Mouse (Mus musculus): ENCODE measurements around the gene Mttp. TPM values are rescaled to one million over a fixed set of nuclear protein-coding genes. Genes with fewer than 3 reads are reported as not detected.

The Mttp gene
- polyA plus RNA-seq, 1 experiment: 3.2 TPM

DNA sequence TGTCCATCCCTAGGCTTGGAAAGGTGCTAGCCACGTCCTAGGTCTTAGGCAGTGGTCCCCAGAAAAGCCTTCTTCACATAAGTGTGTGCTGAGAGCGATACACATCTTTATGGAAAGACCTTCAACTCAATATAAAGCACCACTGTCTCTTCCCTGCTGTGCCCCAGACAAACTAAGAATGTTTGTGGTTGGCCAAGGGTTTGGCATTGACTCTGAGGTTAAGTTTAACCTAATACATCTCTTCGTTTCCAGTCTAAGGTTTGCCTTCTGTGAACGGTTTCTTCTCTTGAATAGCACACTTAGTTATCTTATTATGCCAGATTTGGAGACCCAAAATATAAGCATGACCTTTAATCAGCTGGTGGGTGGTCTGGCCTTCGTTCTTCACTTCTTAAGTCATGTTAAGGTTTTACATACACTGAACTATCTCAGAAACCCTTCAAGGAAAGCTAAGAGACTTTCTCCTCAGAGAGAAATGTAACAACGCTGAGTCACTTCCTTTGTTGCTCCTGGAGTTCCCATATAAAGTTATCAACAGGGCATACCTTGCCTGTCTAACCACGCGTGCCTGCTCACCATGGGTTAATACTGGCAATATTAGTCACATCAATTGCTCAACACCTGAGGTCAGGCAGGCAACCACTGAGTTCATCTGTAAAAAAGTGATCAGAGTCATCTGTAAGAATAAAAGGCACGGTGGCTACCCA lies 83.4 kb downstream of the Mttp start:
- Histone ChIP-seq H3K4me1 (ENCODE audit: control insufficient read depth, insufficient read depth, insufficient read length, low read length) (peaks cover 3% of the 10 kb centered on the region), H3K4me3 (ENCODE audit: insufficient read depth, low read depth, low read length) (no peak overlapping the region), H3K27ac (replicated peaks; ENCODE audit: low read depth, low read length) (no peak overlapping the region)

GRCm38 (mm10) chr3:138060429-138060828 lies 84.3 kb downstream of the Mttp start:
- peaks cover 3% of the 10 kb centered on the region for H3K4me1 ChIP-seq (ENCODE audit: control insufficient read depth, insufficient read depth, insufficient read length, low read length)
- no peak overlapping the region for H3K4me3 ChIP-seq (ENCODE audit: insufficient read depth, low read depth, low read length)
- no peak overlapping the region for H3K27ac ChIP-seq (replicated peaks; ENCODE audit: low read depth, low read length)

GRCm38 (mm10) chr3:138058226-138058625 lies 86.5 kb downstream of the Mttp start:
- H3K4me1 ChIP-seq (ENCODE audit: control insufficient read depth, insufficient read depth, insufficient read length, low read length): no peaks in the 10 kb centered on the region
- no peak overlapping the region for H3K4me3 ChIP-seq (ENCODE audit: insufficient read depth, low read depth, low read length)
- H3K27ac ChIP-seq (replicated peaks; ENCODE audit: low read depth, low read length): no peak overlapping the region

DNA sequence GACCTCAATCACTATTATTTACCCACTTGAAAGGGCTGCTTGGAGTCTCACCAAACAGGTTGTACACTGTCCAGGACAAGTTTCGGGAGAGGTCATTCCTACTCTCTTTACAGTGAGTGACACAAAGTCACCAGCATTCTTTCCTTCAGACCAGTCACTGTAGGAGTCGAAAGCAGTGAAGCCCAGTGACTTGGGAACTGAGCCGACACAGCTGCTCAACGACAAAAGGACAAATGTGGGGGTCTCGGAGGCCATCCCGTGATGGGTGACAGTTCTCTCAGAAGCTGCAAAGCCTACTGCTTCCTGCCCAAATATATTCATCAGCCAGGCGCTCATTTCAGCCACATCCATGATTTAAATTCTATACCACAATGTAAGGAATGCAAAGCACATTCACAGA lies 87.8 kb downstream of the Mttp start:
- H3K4me3 ChIP-seq (ENCODE audit: insufficient read depth, low read depth, low read length): no peak overlapping the region
- no peak overlapping the region for H3K27ac ChIP-seq (replicated peaks; ENCODE audit: low read depth, low read length)
- no peaks in the 10 kb centered on the region for H3K4me1 ChIP-seq (ENCODE audit: control insufficient read depth, insufficient read depth, insufficient read length, low read length)

- Histone ChIP-seq H3K4me1 (ENCODE audit: control insufficient read depth, insufficient read depth, insufficient read length, low read length) (no peaks in the 10 kb centered on the region), H3K27ac (replicated peaks; ENCODE audit: low read depth, low read length) (no peak overlapping the region), H3K4me3 (ENCODE audit: insufficient read depth, low read depth, low read length) (no peak overlapping the region)
Measured at GRCm38 (mm10) chr3:138053969-138054368, 90.8 kb downstream of the Mttp start.

DNA sequence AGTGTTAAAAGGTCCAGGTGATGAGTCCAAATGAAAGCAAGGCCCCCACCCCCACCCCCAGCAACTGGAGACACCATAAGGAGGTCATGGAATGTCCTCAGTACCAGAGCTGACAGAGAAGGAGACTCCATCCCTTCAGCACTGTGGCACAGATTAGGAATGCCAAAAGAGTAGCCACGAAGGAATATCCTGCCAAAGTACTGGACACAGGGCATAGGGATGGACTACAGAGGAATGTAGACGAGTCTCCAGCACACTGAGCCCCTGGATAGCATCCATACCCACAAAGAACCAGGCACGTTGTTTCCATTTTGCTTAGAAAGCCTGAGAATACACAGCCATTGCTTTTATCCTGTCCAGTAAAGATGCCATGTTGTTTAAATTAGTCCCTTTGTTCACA lies 93.3 kb downstream of the Mttp start:
- Histone ChIP-seq H3K4me1 (ENCODE audit: control insufficient read depth, insufficient read depth, insufficient read length, low read length) (no peaks in the 10 kb centered on the region), H3K4me3 (ENCODE audit: insufficient read depth, low read depth, low read length) (no peak overlapping the region), H3K27ac (replicated peaks; ENCODE audit: low read depth, low read length) (no peak overlapping the region)

DNA sequence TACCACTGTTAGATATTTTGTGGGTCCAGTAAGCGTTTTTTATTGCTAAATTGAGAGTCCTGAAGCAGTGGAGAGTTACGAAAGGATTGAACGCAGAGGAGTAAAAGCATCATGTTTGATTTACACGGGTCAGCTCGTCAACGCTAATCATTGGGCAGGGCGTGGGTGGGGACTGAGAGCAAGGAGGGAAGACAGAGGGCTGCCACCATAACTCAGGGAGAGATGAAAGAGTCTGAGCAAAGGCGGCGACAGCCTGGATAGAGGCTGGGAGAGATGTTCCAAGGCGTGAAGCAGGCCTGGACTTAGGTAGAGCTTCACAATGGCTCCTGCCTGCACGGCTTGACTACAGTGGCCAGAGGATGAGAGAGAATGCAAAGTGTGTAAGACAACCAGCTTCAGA lies 94.0 kb downstream of the Mttp start:
- H3K4me3 ChIP-seq (ENCODE audit: insufficient read depth, low read depth, low read length): no peak overlapping the region
- H3K4me1 ChIP-seq (ENCODE audit: control insufficient read depth, insufficient read depth, insufficient read length, low read length): no peaks in the 10 kb centered on the region
- H3K27ac ChIP-seq (replicated peaks; ENCODE audit: low read depth, low read length): no peak overlapping the region

DNA sequence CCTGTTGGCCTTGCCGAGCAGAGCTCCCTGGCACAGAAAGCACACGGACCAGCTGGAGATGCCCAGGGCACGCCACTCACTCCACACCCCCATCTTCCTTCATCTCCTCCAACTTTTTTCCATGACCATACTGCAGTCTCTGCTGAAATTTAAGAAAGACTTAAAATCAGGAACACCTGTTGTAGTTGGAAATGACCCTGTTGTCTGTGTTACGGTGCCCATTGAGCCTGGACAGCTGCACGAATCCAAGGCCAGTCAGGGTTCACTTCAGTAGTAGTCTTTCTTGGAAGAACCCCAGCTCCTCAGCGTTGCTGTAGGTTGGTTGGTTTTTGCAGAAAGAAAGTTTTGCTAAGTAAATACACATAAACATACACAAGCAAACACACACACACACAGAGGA lies 95.2 kb downstream of the Mttp start:
- H3K4me3 ChIP-seq (ENCODE audit: insufficient read depth, low read depth, low read length): no peak overlapping the region
- no peak overlapping the region for H3K27ac ChIP-seq (replicated peaks; ENCODE audit: low read depth, low read length)
- no peaks in the 10 kb centered on the region for H3K4me1 ChIP-seq (ENCODE audit: control insufficient read depth, insufficient read depth, insufficient read length, low read length)

DNA sequence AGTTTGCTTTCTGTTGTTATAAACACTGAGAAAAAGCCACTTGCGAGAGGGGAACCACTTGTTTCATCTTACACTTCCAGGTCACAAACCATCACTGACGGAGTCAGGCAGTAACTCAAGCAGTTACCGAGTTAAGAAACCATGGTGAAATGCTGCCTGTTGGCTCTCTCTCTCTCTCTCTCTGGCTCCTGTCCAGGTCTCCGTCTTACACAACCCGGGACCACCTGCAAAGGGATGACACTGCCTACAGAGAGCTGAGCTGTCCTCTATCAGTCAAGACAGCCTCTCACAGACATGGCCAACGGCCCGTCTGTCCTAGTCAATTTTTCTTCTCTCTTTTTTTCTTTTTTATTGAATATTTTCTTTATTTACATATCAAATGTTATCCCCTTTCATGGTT lies 101.5 kb downstream of the Mttp start:
- Histone ChIP-seq H3K4me3 (ENCODE audit: insufficient read depth, low read depth, low read length) (no peak overlapping the region), H3K4me1 (ENCODE audit: control insufficient read depth, insufficient read depth, insufficient read length, low read length) (no peaks in the 10 kb centered on the region), H3K27ac (replicated peaks; ENCODE audit: low read depth, low read length) (no peak overlapping the region)

DNA sequence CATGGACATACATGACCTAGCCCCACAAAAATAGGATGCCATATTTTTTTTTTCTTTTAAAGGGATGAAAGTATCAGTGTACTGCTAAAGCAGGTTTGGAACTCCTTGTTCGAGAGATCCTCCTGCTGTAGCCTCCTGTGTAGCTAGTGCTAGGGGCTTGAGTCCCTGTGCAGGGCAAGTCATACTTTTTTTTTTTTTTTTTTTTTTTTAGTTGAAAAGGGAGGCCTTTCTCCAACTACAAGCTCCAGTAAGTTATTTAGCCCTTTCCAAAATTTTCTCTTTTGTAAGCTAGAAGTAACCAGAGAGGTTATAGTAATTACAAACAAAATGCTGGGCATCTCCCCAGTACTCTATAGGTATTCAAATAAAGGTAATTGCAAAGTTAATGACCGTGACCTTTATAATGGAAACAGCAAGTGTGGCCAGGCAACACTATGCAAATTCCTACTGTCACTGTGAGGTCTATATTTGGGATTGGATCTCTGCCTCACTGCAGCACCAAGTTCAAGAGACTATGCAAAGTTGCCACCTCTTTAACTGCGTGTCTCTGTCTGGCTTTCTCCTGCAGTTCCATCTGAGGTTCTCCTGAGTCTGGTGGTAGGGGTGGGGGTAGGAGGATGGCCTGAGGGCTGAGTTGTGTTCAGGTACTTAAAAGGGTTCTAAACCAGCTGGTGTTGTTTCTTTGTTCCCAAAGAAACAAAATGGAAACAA lies 103.0 kb downstream of the Mttp start:
- Histone ChIP-seq H3K4me3 (ENCODE audit: insufficient read depth, low read depth, low read length) (no peak overlapping the region), H3K27ac (replicated peaks; ENCODE audit: low read depth, low read length) (no peak overlapping the region)

DNA sequence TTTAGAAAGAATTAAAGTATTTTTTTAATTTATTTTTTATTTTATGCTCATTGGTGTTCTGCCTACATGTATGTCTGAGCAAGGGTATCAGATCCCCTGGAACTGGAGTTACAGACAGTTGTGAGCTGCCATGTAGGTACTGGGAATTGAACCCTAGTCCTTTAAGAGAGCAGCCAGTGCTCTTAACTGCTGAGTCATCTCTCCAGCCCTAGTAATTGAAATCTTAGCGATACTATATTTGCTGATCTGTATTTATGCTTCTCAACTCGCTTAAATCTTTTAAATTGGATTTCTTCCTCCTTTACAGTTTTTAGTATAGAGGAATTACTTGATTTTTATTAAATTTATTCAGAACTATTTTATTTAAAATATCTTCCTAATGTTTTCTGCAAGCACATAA lies 103.8 kb downstream of the Mttp start:
- no peaks in the 10 kb centered on the region for H3K4me1 ChIP-seq (ENCODE audit: control insufficient read depth, insufficient read depth, insufficient read length, low read length)
- H3K27ac ChIP-seq (replicated peaks; ENCODE audit: low read depth, low read length): no peak overlapping the region

More for the DNA sequence above, 103.0 kb downstream of the Mttp start:
- H3K4me1 ChIP-seq (ENCODE audit: control insufficient read depth, insufficient read depth, insufficient read length, low read length): no peaks in the 10 kb centered on the region

More for the DNA sequence above, 103.8 kb downstream of the Mttp start:
- no peak overlapping the region for H3K4me3 ChIP-seq (ENCODE audit: insufficient read depth, low read depth, low read length)

Other genes with a start within 250 kb of the Mttp start
- 52.1 and 57.9 TPM in 2 replicates for gene Lamtor3, start 226.5 kb downstream of the Mttp start, polyA plus RNA-seq (2012; ENCODE audit: insufficient read depth, insufficient read length, missing spikeins)
- 1.5 and 1.7 TPM in 2 replicates for gene Dapp1, start 163.4 kb downstream of the Mttp start, polyA plus RNA-seq (2012; ENCODE audit: insufficient read depth, insufficient read length, missing spikeins)
- 0.71 and 0.75 TPM in 2 replicates for gene 1110002E22Rik, start 79.9 kb downstream of the Mttp start, polyA plus RNA-seq (2012; ENCODE audit: insufficient read depth, insufficient read length, missing spikeins)
- gene Gm5105, start 77.6 kb downstream of the Mttp start, polyA plus RNA-seq (2012; ENCODE audit: insufficient read depth, insufficient read length, missing spikeins): not detected in 2 replicates
- 3.3 and 5.9 TPM in 2 replicates for gene Trmt10a, start 1.5 kb downstream of the Mttp start, polyA plus RNA-seq (2012; ENCODE audit: insufficient read depth, insufficient read length, missing spikeins)
- not detected in 2 replicates for gene 4930579F01Rik, start 48.9 kb upstream of the Mttp start, polyA plus RNA-seq (2012; ENCODE audit: insufficient read depth, insufficient read length, missing spikeins)
- 0.83 and 1.2 TPM in 2 replicates for gene Adh7, start 72.8 kb upstream of the Mttp start, polyA plus RNA-seq (2012; ENCODE audit: insufficient read depth, insufficient read length, missing spikeins)
- 171 and 175 TPM in 2 replicates for gene Adh1, start 116.0 kb upstream of the Mttp start, polyA plus RNA-seq (2012; ENCODE audit: insufficient read depth, insufficient read length, missing spikeins)
- not detected in 2 replicates for gene Adh6a, start 168.3 kb upstream of the Mttp start, polyA plus RNA-seq (2012; ENCODE audit: insufficient read depth, insufficient read length, missing spikeins)
- 1.1 and 2.4 TPM in 2 replicates for gene Adh6b, start 196.8 kb upstream of the Mttp start, polyA plus RNA-seq (2012; ENCODE audit: insufficient read depth, insufficient read length, missing spikeins)

All from brown adipose tissue, adult 24 weeks (tissue).